Mouse (Mus musculus) testis, adult 2 months (tissue): Measurements from ENCODE around the gene Thsd4. TPM values are rescaled to one million over a fixed set of nuclear protein-coding genes. Genes with fewer than 3 reads are reported as not detected.

ENCODE experiments used
- H3K27ac ChIP-seq: fragments of 200-500 bp; 2 replicates; pipeline ENCODE4 v1.5.1; 2012; ENCODE audit warnings: low read depth, low read length; ENCODE audit not compliant: control insufficient read depth, insufficient read depth
- H3K27me3 ChIP-seq: fragments of 200-500 bp; 2 replicates; pipeline ENCODE4 v1.6.1; 2012; ENCODE audit warnings: mild to moderate bottlenecking, low read length, moderate library complexity; ENCODE audit not compliant: control insufficient read depth, insufficient read depth
- H3K36me3 ChIP-seq: fragments of 200-500 bp; 2 replicates; pipeline ENCODE4 v1.6.1; 2012; ENCODE audit warnings: mild to moderate bottlenecking, low read length; ENCODE audit not compliant: control insufficient read depth, insufficient read depth
- H3K4me1 ChIP-seq: fragments of 200-500 bp; 2 replicates; pipeline ENCODE4 v1.6.1; 2012; ENCODE audit warnings: low read length; ENCODE audit not compliant: control insufficient read depth, insufficient read depth
- H3K4me3 ChIP-seq: fragments of 200-500 bp; 2 replicates; pipeline ENCODE4 v1.5.1; 2012; ENCODE audit warnings: low read depth, mild to moderate bottlenecking, low read length, moderate library complexity, mixed read lengths; ENCODE audit not compliant: control insufficient read depth
- CTCF ChIP-seq: fragments of 200-500 bp; IDR thresholded peaks from 2 replicates; pipeline ENCODE4 v1.5.1; 2012; ENCODE audit warnings: low read depth, mild to moderate bottlenecking, inconsistent platforms, low read length, moderate library complexity; ENCODE audit not compliant: control insufficient read depth, insufficient read depth, insufficient replicate concordance
- POLR2A ChIP-seq: fragments of 200-500 bp; IDR thresholded peaks from 2 replicates; pipeline ENCODE4 v1.6.1; 2012; ENCODE audit warnings: low read depth, mild to moderate bottlenecking, inconsistent platforms, low read length, moderate library complexity; ENCODE audit not compliant: control insufficient read depth
- polyA plus RNA-seq: library from polyadenylated mRNA; depleted of rRNA; stranded (reverse); fragments of >200 nt; gene quantifications from 2 replicates; pipeline ENCODE4 v1.2.3, GENCODE M21; 2012

Gene Thsd4
- polyA plus RNA-seq, 1 experiment = 1.4 TPM

GRCm38 (mm10) chr9:60296276-60296675, 225.6 kb downstream of the Thsd4 start:
- no peak overlapping the region for H3K4me3 ChIP-seq
- TF ChIP-seq CTCF (no peak), POLR2A (no peak)
- H3K36me3 ChIP-seq = no peaks in the 10 kb centered on the region
- no peaks in the 10 kb centered on the region for H3K4me1 ChIP-seq
- no peaks in the 10 kb centered on the region for H3K27me3 ChIP-seq
- H3K27ac ChIP-seq = no peak overlapping the region

- Histone ChIP-seq H3K27me3 (no peaks in the 10 kb centered on the region), H3K4me1 (no peaks in the 10 kb centered on the region), H3K36me3 (no peaks in the 10 kb centered on the region), H3K4me3 (no peak overlapping the region), H3K27ac (no peak overlapping the region)
- no peak for TF ChIP-seq POLR2A
- no peak for TF ChIP-seq CTCF
Measured at GRCm38 (mm10) chr9:60295199-60295598, 226.6 kb downstream of the Thsd4 start.

- TF ChIP-seq CTCF (no peak), POLR2A (no peak)
- H3K27me3 ChIP-seq = no peaks in the 10 kb centered on the region
- no peaks in the 10 kb centered on the region for H3K36me3 ChIP-seq
- H3K4me3 ChIP-seq = no peak overlapping the region
- H3K27ac ChIP-seq = no peak overlapping the region
- peaks cover 4% of the 10 kb centered on the region for H3K4me1 ChIP-seq
Measured at GRCm38 (mm10) chr9:60293129-60293528, 228.7 kb downstream of the Thsd4 start.

GRCm38 (mm10) chr9:60290780-60291179, 231.1 kb downstream of the Thsd4 start:
- H3K4me3 ChIP-seq = no peak overlapping the region
- H3K27ac ChIP-seq = no peak overlapping the region
- H3K4me1 ChIP-seq = peaks cover 4% of the 10 kb centered on the region
- no peak for TF ChIP-seq CTCF
- no peak for TF ChIP-seq POLR2A
- no peaks in the 10 kb centered on the region for H3K36me3 ChIP-seq
- H3K27me3 ChIP-seq = no peaks in the 10 kb centered on the region

GRCm38 (mm10) chr9:60288789-60289188, 233.1 kb downstream of the Thsd4 start:
- Histone ChIP-seq H3K27me3 (no peaks in the 10 kb centered on the region), H3K4me3 (no peak overlapping the region; the same call in 1 of the 2 replicates), H3K4me1 (peaks cover 4% of the 10 kb centered on the region), H3K27ac (no peak overlapping the region), H3K36me3 (no peaks in the 10 kb centered on the region)
- TF ChIP-seq POLR2A = no peak

- Histone ChIP-seq H3K36me3 (no peaks in the 10 kb centered on the region), H3K4me3 (peak overlapping the region; percentile 42), H3K27ac (no peak overlapping the region), H3K4me1 (peaks cover 4% of the 10 kb centered on the region), H3K27me3 (no peaks in the 10 kb centered on the region)
- TF ChIP-seq POLR2A (no peak), CTCF (no peak)
Measured at GRCm38 (mm10) chr9:60286390-60286789, 235.5 kb downstream of the Thsd4 start.

GRCm38 (mm10) chr9:60285047-60285462, 236.8 kb downstream of the Thsd4 start:
- Histone ChIP-seq H3K4me3 (no peak overlapping the region; the same call in 1 of the 2 replicates), H3K4me1 (peaks cover 4% of the 10 kb centered on the region), H3K27ac (no peak overlapping the region), H3K36me3 (no peaks in the 10 kb centered on the region), H3K27me3 (no peaks in the 10 kb centered on the region)
- no peak for TF ChIP-seq POLR2A
- no peak for TF ChIP-seq CTCF

- TF ChIP-seq POLR2A (no peak), CTCF (no peak)
- H3K27me3 ChIP-seq = no peaks in the 10 kb centered on the region
Measured at GRCm38 (mm10) chr9:60284318-60284717, 237.5 kb downstream of the Thsd4 start.

More at GRCm38 (mm10) chr9:60284318-60284717, 237.5 kb downstream of the Thsd4 start:
- peaks cover 4% of the 10 kb centered on the region for H3K4me1 ChIP-seq
- H3K36me3 ChIP-seq = no peaks in the 10 kb centered on the region
- H3K4me3 ChIP-seq = no peak overlapping the region
- H3K27ac ChIP-seq = no peak overlapping the region
